Mouse (Mus musculus) heart, adult 2 months (tissue): ENCODE data around the gene Bola3.

ENCODE experiments used
- CTCF ChIP-seq: fragments of 200-600 bp; IDR thresholded peaks from 2 replicates; pipeline ENCODE4 v1.8.1; 2022; ENCODE audit warnings: antibody characterized with exemption, mild to moderate bottlenecking, moderate library complexity
- EP300 ChIP-seq: fragments of 200-500 bp; IDR thresholded peaks from 2 replicates; pipeline ENCODE4 v1.6.1; 2011; ENCODE audit warnings: low read depth, low read length, control low read depth; ENCODE audit not compliant: insufficient read depth
- POLR2A ChIP-seq: fragments of 200-500 bp; IDR thresholded peaks from 2 replicates; pipeline ENCODE4 v1.6.1; 2011; ENCODE audit warnings: mild to moderate bottlenecking, low read depth, low read length, control low read depth; ENCODE audit not compliant: insufficient read depth

DNA sequence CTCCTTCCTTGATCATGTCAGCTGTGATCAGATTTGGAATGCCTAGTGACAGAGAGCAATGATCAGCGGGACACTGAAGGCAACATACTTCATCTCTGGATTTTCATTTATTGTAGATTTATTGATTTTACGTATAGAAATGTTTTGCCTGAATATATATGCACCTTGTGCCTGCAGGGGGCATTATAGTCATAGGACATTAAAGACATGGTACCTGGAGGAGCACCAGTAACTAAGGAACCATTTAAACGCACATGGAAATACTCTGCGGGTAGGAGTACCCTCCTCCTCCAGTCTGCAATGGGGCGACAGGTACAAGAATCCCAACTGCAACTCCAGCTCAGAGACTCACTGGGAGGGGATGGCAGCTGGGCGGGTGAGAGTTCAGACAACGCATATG is 39.9 kb upstream of the Bola3 start:
- TF ChIP-seq EP300 (no peak), CTCF (peak; percentile 16; the same call in 1 of the 2 replicates), POLR2A (no peak)
